Mouse (Mus musculus) CH12.LX (cell line): ENCODE data around the gene Acot7.

Experiments used
- CHD1 ChIP-seq: IDR thresholded peaks from 2 replicates; pipeline ENCODE4 v1.6.1; 2012; ENCODE audit warnings: low read depth, low read length, improper control_type of control experiment, inconsistent platforms
- CTCF ChIP-seq, 2 experiments: IDR thresholded peaks in 1 of 2; conservative IDR thresholded peaks in 1 of 2; 2 replicates each; pipeline ENCODE4 v1.5.1; 2011 to 2012; ENCODE audit warnings: low read depth in 2 of 2, low read length in 2 of 2, improper control_type of control experiment in 1 of 2, inconsistent platforms in 1 of 2, mild to moderate bottlenecking in 1 of 2, moderate library complexity in 1 of 2
- MAFK ChIP-seq: IDR thresholded peaks from 2 replicates; pipeline ENCODE4 v1.6.1; 2011; ENCODE audit warnings: low read length, improper control_type of control experiment; ENCODE audit not compliant: insufficient replicate concordance
- POLR2A ChIP-seq: IDR thresholded peaks from 2 replicates; pipeline ENCODE4 v1.6.1; 2011; ENCODE audit warnings: low read depth, mild to moderate bottlenecking, improper control_type of control experiment, low read length
- SIN3A ChIP-seq: IDR thresholded peaks from 2 replicates; pipeline ENCODE4 v1.6.1; 2012; ENCODE audit warnings: low read length, improper control_type of control experiment, inconsistent platforms
- UBTF ChIP-seq: IDR thresholded peaks from 2 replicates; pipeline ENCODE4 v1.6.1; 2012; ENCODE audit warnings: low read depth, mild to moderate bottlenecking, inconsistent platforms, low read length, improper control_type of control experiment, moderate library complexity
- USF2 ChIP-seq: conservative IDR thresholded peaks from 2 replicates; pipeline ENCODE4 v1.6.1; 2011; ENCODE audit warnings: low read depth, low read length, improper control_type of control experiment

DNA sequence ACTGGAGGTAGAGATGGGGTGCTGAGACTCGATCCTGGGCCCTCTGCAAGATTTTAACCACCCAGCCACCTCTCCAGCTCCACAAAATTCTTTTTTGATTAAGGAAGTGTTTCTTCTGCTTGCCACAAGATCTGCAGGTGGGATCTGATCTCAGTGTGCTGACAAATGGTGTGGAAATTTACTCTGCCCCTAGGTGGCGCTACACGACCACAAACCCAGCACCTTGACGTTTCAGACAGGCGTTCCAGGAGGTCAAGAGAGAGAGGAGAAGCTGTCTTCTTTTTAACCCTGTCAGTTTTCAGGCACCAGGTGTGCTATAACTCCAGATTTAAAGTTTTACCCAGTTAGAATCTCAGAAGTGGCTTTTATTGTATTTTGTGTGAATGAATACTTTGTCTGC is 4.9 kb upstream of the Acot7 start:
- TF ChIP-seq POLR2A (no peak), CTCF (conservative IDR thresholded peaks at IDR 0.05 in 1 of 2, IDR thresholded peaks at IDR 0.05 in 1 of 2; ENCODE audit: low read depth in 2 of 2, low read length in 2 of 2) (peak; percentile 76 to 97), SIN3A (no peak), MAFK (no peak), UBTF (no peak), USF2 (no peak), CHD1 (no peak)
